Mouse (Mus musculus): ENCODE measurements around the gene Serp2. TPM values are rescaled to one million over a fixed set of nuclear protein-coding genes. Genes with fewer than 3 reads are reported as not detected.
A peak's percentile ranks its signal among the peaks of the same experiment; 100 is the strongest.

Serp2 gene
- total and polyA plus RNA-seq, 2 experiments from 2014 or later, result 199 to 271 TPM

DNA sequence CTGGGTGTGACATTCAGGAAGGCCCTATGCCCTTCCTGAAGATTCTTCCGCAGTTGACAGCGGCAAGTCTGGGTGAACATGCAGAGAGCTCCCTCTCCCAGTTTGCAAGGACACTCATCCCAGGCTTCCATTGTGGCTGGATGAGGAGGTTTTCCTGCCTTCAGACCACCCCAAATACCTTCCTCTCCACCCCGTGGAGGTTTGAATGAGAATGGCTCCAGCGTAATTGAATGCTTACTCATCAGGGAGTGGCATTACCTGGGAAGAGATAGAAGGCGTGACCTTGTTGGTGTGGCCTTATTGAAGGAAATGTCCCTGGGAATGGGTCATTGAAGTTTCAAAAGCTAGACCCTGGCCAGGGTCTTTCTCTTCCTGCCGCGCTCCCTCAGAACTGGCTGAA, 41.1 kb downstream of the Serp2 start:
- no peak for ATAC-seq (ENCODE audit: low FRiP score)
- no peaks in the 10 kb centered on the region for H3K9me3 ChIP-seq (ENCODE audit: low read length)
- 0 out of 2 replicates have a peak, but pooled peaks cover 4% of the 10 kb centered on the region for H3K4me1 ChIP-seq (ENCODE audit: insufficient read depth, low read length)
- no peak for TF ChIP-seq CTCF (IDR thresholded peaks at IDR 0.05)
- 44% methylated on average over 7 of the region's 7 CpGs for WGBS
- no peak overlapping the region for H3K9ac ChIP-seq (replicated peaks; ENCODE audit: low read length, poor library complexity, severe bottlenecking)
- no peak overlapping the region for H3K4me2 ChIP-seq (ENCODE audit: low read depth, low read length, poor library complexity, severe bottlenecking)
- DNase-seq (ENCODE audit: low spot score), result no peak
- no peak overlapping the region for H3K27ac ChIP-seq (ENCODE audit: low read depth, low read length)
- no peak overlapping the region for H3K4me3 ChIP-seq (ENCODE audit: low read depth, low read length)
- H3K36me3 ChIP-seq (ENCODE audit: insufficient read depth, low read length), result no peaks in the 10 kb centered on the region
- no peaks in the 10 kb centered on the region for H3K27me3 ChIP-seq (ENCODE audit: insufficient read depth, low read length)

DNA sequence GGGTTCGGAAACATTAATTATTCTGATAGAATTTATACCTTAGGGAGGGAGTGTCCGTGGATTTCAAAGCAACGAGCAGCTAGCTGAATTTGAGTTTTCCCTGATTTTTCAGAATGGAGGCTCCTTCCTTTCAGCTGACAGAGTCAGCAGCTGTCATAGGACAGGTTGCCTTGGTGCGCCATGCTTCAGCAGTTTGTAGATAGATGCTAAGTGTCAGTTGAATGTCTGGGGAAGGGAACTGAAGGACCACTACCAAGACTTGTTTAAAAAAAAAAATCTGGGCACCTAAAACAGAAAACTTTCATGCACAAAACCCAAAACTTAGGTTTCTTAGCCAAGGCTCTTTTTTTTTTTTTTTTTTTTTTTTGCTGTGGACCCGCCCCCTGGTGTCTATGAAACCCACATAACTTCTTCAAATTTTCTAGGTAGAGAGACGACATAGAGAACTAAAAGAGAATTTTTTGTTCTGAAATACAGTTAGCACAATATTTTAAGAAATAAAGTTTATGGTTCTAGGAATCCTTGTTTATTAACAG, 42.6 kb downstream of the Serp2 start:
- Histone ChIP-seq H3K9me3 (ENCODE audit: low read length) (no peaks in the 10 kb centered on the region), H3K27me3 (ENCODE audit: insufficient read depth, low read length) (no peaks in the 10 kb centered on the region), H3K9ac (replicated peaks; ENCODE audit: low read length, poor library complexity, severe bottlenecking) (no peak overlapping the region), H3K4me2 (ENCODE audit: low read depth, low read length, poor library complexity, severe bottlenecking) (peak overlapping the region; percentile 25), H3K27ac (ENCODE audit: low read depth, low read length) (no peak overlapping the region), H3K4me3 (ENCODE audit: low read depth, low read length) (no peak overlapping the region), H3K36me3 (ENCODE audit: insufficient read depth, low read length) (peaks cover 5% of the 10 kb centered on the region; the same call in 1 of the 2 replicates), H3K4me1 (ENCODE audit: insufficient read depth, low read length) (0 out of 2 replicates have a peak, but pooled peaks cover 4% of the 10 kb centered on the region)
- DNase-seq (ENCODE audit: low spot score) (peak; percentile 54), ATAC-seq (ENCODE audit: low FRiP score) (peak; percentile 45; the same call in 1 of the 2 replicates)
- WGBS, result 26% methylated on average over 6 of the region's 6 CpGs
- TF ChIP-seq CTCF (IDR thresholded peaks at IDR 0.05), result no peak

DNA sequence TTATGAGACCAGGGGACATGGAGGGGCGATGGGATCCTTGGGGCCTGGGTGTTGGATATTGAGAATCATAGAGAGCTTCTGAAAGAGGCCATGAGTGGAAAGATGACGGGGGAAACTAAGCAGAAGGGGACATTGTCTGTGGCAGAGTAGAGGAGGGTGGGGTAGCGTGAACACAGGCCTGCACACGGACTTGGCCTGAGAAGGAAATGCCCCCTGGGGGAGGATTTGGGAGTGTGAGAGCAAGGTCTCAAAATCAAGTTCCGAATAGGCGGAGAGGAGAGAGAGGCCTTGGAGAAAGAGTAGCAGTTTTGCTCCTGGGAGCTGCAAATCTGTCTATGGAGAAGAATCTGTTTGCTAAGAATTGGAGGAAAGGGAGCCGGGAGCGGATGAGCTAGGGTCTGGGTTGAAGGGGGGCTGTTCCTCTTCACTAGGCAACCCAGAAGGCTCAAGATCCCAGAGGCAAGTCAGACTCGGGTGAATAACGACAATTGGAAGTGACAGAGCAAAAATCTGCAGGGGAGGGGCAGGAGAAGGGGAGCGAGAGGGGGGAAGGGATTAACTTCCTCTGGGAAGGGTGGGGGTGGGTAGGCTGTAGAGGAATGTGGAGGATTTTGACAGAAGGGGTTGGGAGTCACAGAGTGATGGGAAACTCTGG, 43.2 kb downstream of the Serp2 start:
- TF ChIP-seq CTCF (IDR thresholded peaks at IDR 0.05), result peak; percentile 19; the same call in 1 of the 2 replicates
- no peaks in the 10 kb centered on the region for H3K27me3 ChIP-seq (ENCODE audit: insufficient read depth, low read length)
- peak overlapping the region; percentile 25 for H3K4me2 ChIP-seq (ENCODE audit: low read depth, low read length, poor library complexity, severe bottlenecking)
- 15% methylated on average over 11 of the region's 11 CpGs for WGBS
- no peaks in the 10 kb centered on the region for H3K9me3 ChIP-seq (ENCODE audit: low read length)
- no peak overlapping the region for H3K4me3 ChIP-seq (ENCODE audit: low read depth, low read length)
- 0 out of 2 replicates have a peak, but pooled peaks cover 4% of the 10 kb centered on the region for H3K4me1 ChIP-seq (ENCODE audit: insufficient read depth, low read length)
- DNase-seq (ENCODE audit: low spot score), result peak; percentile 74
- no peak overlapping the region for H3K9ac ChIP-seq (replicated peaks; ENCODE audit: low read length, poor library complexity, severe bottlenecking)
- H3K36me3 ChIP-seq (ENCODE audit: insufficient read depth, low read length), result peaks cover 5% of the 10 kb centered on the region; the same call in 1 of the 2 replicates
- peak overlapping the region; percentile 8; the same call in 1 of the 2 replicates for H3K27ac ChIP-seq (ENCODE audit: low read depth, low read length)
- peak; percentile 49 for ATAC-seq (ENCODE audit: low FRiP score)

DNA sequence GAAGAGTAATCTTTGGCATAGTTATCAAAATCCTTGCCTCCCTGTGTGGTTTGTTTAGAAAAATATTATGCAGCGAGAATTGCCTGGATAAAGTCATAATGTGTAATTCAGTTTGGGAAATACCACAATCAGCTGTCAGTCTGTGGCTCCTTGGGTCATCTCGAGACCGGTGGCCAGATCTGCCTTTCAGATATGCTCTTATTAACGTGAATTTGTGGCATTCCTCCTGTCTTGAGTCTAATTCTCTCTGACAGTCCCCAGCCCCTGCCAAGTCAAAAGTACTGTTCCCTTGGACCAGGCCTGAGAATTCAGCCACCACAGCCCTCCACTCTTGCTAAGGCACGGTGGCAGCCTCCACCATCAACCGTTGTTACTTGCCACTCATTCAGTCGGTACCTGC, 44.7 kb downstream of the Serp2 start:
- no peak for ATAC-seq (ENCODE audit: low FRiP score)
- no peak overlapping the region for H3K27ac ChIP-seq (ENCODE audit: low read depth, low read length)
- H3K9ac ChIP-seq (replicated peaks; ENCODE audit: low read length, poor library complexity, severe bottlenecking), result no peak overlapping the region
- no peak overlapping the region for H3K4me3 ChIP-seq (ENCODE audit: low read depth, low read length)
- H3K4me2 ChIP-seq (ENCODE audit: low read depth, low read length, poor library complexity, severe bottlenecking), result no peak overlapping the region
- peaks cover 12% of the 10 kb centered on the region for H3K36me3 ChIP-seq (ENCODE audit: insufficient read depth, low read length)
- no peak for DNase-seq (ENCODE audit: low spot score)
- no peaks in the 10 kb centered on the region for H3K9me3 ChIP-seq (ENCODE audit: low read length)
- WGBS, result 78% methylated on average over 7 of the region's 7 CpGs
- TF ChIP-seq CTCF (IDR thresholded peaks at IDR 0.05), result no peak
- no peaks in the 10 kb centered on the region for H3K27me3 ChIP-seq (ENCODE audit: insufficient read depth, low read length)
- H3K4me1 ChIP-seq (ENCODE audit: insufficient read depth, low read length), result peaks cover 11% of the 10 kb centered on the region; the same call in 1 of the 2 replicates

DNA sequence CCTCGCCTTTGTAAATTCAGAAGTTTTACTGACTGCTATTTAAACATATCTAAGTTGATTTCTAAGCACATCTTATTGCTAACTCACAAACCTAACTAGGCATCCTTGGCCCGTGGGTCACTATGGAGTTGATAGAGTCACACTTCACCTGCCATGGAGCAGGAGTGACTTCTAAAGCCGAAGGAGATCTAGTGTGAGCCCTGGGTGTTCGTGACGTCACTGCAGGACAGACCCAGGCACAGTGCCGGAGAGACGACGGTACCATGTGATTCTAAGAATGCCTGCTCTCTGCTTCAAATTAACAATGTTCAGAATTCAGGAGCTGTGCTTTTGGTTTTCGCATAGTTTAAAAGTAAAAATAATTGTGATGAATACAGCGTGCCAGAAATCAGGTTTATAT, 48.0 kb downstream of the Serp2 start:
- Histone ChIP-seq H3K9me3 (ENCODE audit: low read length) (no peaks in the 10 kb centered on the region), H3K4me3 (ENCODE audit: low read depth, low read length) (no peak overlapping the region), H3K27me3 (ENCODE audit: insufficient read depth, low read length) (no peaks in the 10 kb centered on the region), H3K36me3 (ENCODE audit: insufficient read depth, low read length) (peaks cover 15% of the 10 kb centered on the region), H3K4me1 (ENCODE audit: insufficient read depth, low read length) (peaks cover 11% of the 10 kb centered on the region; the same call in 1 of the 2 replicates), H3K4me2 (ENCODE audit: low read depth, low read length, poor library complexity, severe bottlenecking) (no peak overlapping the region), H3K9ac (replicated peaks; ENCODE audit: low read length, poor library complexity, severe bottlenecking) (no peak overlapping the region), H3K27ac (ENCODE audit: low read depth, low read length) (no peak overlapping the region)
- 66% methylated on average over 10 of the region's 10 CpGs for WGBS
- no peak for TF ChIP-seq CTCF (IDR thresholded peaks at IDR 0.05)
- DNase-seq (ENCODE audit: low spot score) (no peak), ATAC-seq (ENCODE audit: low FRiP score) (no peak)

Data from midbrain, postnatal 0 days (tissue).